Mouse (Mus musculus): ENCODE data around the gene Dnah12. TPM values are rescaled to one million over a fixed set of nuclear protein-coding genes. Genes with fewer than 3 reads are reported as not detected.
"Not testable (repeated sequence)": the region's sequence is repeated elsewhere in the genome, so short reads cannot be mapped to it uniquely, and the experiment has no call there.

Dnah12 gene
- polyA plus RNA-seq, 1 experiment from 2014 or later: 0.01 TPM

GRCm38 (mm10) chr14:26669292-26670073, 23.6 kb upstream of the Dnah12 start, which contains the start of gene Pde12:
Gene Pde12 (minus strand): TSS chr14:26669883.
- Histone ChIP-seq H3K27me3 (replicated peaks) (no peaks in the 10 kb centered on the region), H3K9me3 (no peaks in the 10 kb centered on the region), H3K36me3 (peaks cover 18% of the 10 kb centered on the region), H3K4me1 (peaks cover 26% of the 10 kb centered on the region), H3K27ac (replicated peaks) (peak within 1 kb of the TSS; percentile 88), H3K9ac (peak within 1 kb of the TSS; percentile 93), H3K4me2 (peak within 1 kb of the TSS; percentile 99), H3K4me3 (peak within 1 kb of the TSS; percentile 98)
- peak; percentile 82 for ATAC-seq (ENCODE audit: extremely low read depth, insufficient number of reproducible peaks, low FRiP score, low TSS enrichment)
- under 1% methylated on average over 70 of the region's 70 CpGs for WGBS

DNA sequence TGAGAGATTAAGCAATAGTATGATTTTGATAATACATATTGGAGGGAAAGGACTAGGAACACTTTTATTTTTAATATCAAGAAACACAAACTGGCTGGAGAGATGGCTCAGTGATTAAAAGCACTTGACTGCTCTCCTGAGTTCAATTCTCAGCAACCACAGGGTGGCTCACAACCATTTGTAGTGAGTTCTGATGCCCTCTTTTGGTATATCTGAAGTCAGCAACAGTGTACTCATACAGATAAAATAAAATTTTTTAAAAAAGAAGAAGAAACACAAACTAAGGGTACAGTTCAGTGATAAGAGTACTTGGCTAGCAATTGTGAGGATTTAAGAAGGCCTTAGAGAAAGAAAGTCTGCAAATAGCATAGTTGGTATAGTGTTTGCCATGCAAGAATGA, 22.1 kb upstream of the Dnah12 start:
- Histone ChIP-seq H3K27me3 (replicated peaks) (no peaks in the 10 kb centered on the region), H3K4me2 (peak overlapping the region; percentile 99; the same call in 1 of the 2 replicates), H3K4me3 (peak overlapping the region; percentile 98; the same call in 1 of the 2 replicates), H3K4me1 (peaks cover 26% of the 10 kb centered on the region), H3K9me3 (no peaks in the 10 kb centered on the region), H3K9ac (no peak overlapping the region), H3K27ac (replicated peaks) (no peak overlapping the region), H3K36me3 (peaks cover 6% of the 10 kb centered on the region)
- ATAC-seq (ENCODE audit: extremely low read depth, insufficient number of reproducible peaks, low FRiP score, low TSS enrichment): no peak

- peaks cover 19% of the 10 kb centered on the region for H3K4me1 ChIP-seq
- 47% methylated on average over 17 of the region's 17 CpGs for WGBS
These were observed 21.0 kb upstream of the Dnah12 start for GRCm38 (mm10) chr14:26671870-26672615.

DNA sequence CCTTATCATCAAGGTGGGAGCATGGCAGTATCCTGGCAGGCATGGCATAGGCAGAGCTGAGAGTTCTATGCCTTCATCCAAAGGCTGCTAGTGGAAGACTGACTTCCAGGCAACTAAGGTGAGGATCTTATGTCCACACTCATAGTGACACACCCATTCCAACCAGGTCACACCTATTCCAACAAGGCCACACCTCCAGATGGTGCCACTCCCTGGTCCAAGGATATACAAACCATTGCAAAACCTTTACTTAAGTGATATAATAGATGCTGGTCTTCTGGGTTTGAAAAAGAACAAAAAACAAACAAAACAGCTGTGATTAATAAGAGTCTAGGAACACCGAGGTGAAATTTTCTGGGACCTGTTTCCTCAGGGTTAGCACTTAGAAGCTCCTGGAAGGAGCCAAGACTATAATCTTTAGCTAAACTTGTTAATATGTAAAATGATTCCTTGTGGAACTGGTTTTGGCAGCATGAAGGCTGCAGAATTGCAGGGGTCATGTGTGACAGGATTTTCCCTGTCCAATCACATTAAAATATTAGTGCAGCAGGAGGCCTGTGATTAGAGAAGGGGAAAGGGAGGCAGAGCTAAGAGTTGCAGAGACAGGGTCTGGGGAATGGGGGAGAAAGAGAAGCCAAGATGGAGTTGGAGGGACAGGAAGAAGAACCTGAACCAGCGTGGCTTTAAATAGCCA, 18.5 kb upstream of the Dnah12 start:
- not testable (repeated sequence) for H3K9me3 ChIP-seq, H3K4me3 ChIP-seq
- 80% methylated on average over 2 of the region's 2 CpGs for WGBS

More at GRCm38 (mm10) chr14:26671870-26672615, 21.0 kb upstream of the Dnah12 start:
- H3K36me3 ChIP-seq; H3K4me3 ChIP-seq; H3K27ac ChIP-seq (replicated peaks); H3K27me3 ChIP-seq (replicated peaks); H3K9me3 ChIP-seq; ATAC-seq (ENCODE audit: extremely low read depth, insufficient number of reproducible peaks, low FRiP score, low TSS enrichment): not testable (repeated sequence)
- H3K4me2 ChIP-seq: peak overlapping the region; percentile 24; the same call in 1 of the 2 replicates
- peak overlapping the region; percentile 37; the same call in 1 of the 2 replicates for H3K9ac ChIP-seq

DNA sequence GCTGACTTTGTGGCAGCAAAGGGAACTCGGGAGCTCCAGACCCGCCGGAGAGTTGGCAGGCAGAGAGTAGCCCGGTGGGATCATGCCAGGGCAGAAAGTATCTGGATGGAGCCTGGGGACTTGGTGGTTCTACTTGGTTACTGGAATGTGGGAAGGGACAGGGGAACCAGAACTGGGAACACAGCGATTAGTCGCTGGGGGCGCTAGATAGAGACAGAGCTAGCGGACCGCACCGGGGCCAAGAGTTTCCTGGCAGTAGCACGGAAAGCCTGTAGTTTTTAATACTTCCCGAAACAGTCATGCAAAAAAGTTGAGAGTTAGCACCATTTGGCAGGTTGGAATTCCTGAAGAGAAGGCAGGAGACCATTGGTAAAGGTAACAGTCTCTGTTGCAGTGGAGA, 17.7 kb upstream of the Dnah12 start:
- no peaks in the 10 kb centered on the region for H3K9me3 ChIP-seq
- peak overlapping the region; percentile 16; the same call in 1 of the 2 replicates for H3K4me3 ChIP-seq
- H3K9ac ChIP-seq: no peak overlapping the region
- no peaks in the 10 kb centered on the region for H3K27me3 ChIP-seq (replicated peaks)
- ATAC-seq (ENCODE audit: extremely low read depth, insufficient number of reproducible peaks, low FRiP score, low TSS enrichment): no peak
- H3K4me2 ChIP-seq: peak overlapping the region; percentile 59
- H3K4me1 ChIP-seq: peaks cover 4% of the 10 kb centered on the region
- no peaks in the 10 kb centered on the region for H3K36me3 ChIP-seq
- whole genome bisulfite sequencing: 16% methylated on average over 12 of the region's 12 CpGs
- no peak overlapping the region for H3K27ac ChIP-seq (replicated peaks)

More for the DNA sequence above, 18.5 kb upstream of the Dnah12 start:
- not testable (repeated sequence) for H3K36me3 ChIP-seq; H3K27me3 ChIP-seq (replicated peaks); H3K9ac ChIP-seq; H3K4me2 ChIP-seq; H3K4me1 ChIP-seq; ATAC-seq (ENCODE audit: extremely low read depth, insufficient number of reproducible peaks, low FRiP score, low TSS enrichment); H3K27ac ChIP-seq (replicated peaks)

DNA sequence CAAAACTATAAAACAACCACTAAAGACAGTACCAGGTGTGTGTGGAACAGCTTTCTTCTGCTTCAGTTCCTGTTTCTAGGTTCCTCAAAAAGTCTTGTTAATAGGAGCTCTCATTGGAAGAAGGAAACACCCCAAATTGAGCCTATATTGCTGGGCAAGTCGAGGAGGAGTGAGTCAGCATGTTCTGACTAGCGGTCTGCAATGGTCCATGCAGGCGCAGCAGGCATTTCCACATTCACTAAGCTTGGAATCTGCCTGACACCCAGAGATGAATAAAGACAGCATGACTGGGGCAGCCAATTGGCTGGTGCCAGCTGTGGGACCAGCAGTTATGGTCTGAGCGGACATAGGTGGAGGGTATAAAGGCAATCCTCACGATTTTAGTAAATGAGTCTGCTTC, 17.3 kb upstream of the Dnah12 start:
- Histone ChIP-seq H3K27ac (replicated peaks) (no peak overlapping the region), H3K4me1 (no peaks in the 10 kb centered on the region), H3K9ac (no peak overlapping the region), H3K27me3 (replicated peaks) (no peaks in the 10 kb centered on the region), H3K36me3 (no peaks in the 10 kb centered on the region), H3K4me3 (peak overlapping the region; percentile 16; the same call in 1 of the 2 replicates), H3K4me2 (peak overlapping the region; percentile 59), H3K9me3 (no peaks in the 10 kb centered on the region)
- 70% methylated on average over 5 of the region's 5 CpGs for WGBS
- ATAC-seq (ENCODE audit: extremely low read depth, insufficient number of reproducible peaks, low FRiP score, low TSS enrichment): no peak

DNA sequence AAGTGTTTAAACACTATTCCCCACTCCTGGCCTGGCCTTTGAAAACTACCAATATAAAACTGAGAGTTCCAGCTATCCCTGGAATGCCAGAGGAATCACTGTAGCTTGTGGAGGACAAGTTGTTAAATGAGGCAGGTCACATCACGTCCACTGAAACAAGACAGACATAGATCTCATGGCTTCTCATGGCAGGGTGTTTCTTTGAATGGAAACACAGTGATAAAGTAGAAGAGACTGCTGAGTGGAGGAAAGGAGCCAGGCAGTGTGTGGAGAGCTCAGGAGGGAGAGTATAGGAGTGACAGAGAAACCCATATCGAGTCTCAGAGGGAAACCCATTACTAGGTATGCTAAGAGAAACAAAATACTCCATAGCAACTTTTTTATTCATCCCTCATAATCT, 2.3 kb upstream of the Dnah12 start:
- Histone ChIP-seq H3K36me3 (no peaks in the 10 kb centered on the region), H3K9me3 (no peaks in the 10 kb centered on the region), H3K4me3 (no peak overlapping the region), H3K9ac (no peak overlapping the region), H3K27me3 (replicated peaks) (no peaks in the 10 kb centered on the region), H3K4me2 (peak overlapping the region; percentile 26), H3K4me1 (peaks cover 13% of the 10 kb centered on the region), H3K27ac (replicated peaks) (peak overlapping the region; percentile 76)
- no peak for ATAC-seq (ENCODE audit: extremely low read depth, insufficient number of reproducible peaks, low FRiP score, low TSS enrichment)
- 24% methylated on average over 2 of the region's 2 CpGs for WGBS

- H3K36me3 ChIP-seq: no peaks in the 10 kb centered on the region
- no peak overlapping the region for H3K9ac ChIP-seq
- no peaks in the 10 kb centered on the region for H3K27me3 ChIP-seq (replicated peaks)
- H3K4me3 ChIP-seq: no peak overlapping the region
- WGBS: 43% methylated on average over 2 of the region's 2 CpGs
- peak overlapping the region; percentile 76 for H3K27ac ChIP-seq (replicated peaks)
- peaks cover 13% of the 10 kb centered on the region for H3K4me1 ChIP-seq
- no peak overlapping the region for H3K4me2 ChIP-seq
- ATAC-seq (ENCODE audit: extremely low read depth, insufficient number of reproducible peaks, low FRiP score, low TSS enrichment): no peak
- H3K9me3 ChIP-seq: no peaks in the 10 kb centered on the region
These were observed 1.7 kb upstream of the Dnah12 start for GRCm38 (mm10) chr14:26691363-26691762.

DNA sequence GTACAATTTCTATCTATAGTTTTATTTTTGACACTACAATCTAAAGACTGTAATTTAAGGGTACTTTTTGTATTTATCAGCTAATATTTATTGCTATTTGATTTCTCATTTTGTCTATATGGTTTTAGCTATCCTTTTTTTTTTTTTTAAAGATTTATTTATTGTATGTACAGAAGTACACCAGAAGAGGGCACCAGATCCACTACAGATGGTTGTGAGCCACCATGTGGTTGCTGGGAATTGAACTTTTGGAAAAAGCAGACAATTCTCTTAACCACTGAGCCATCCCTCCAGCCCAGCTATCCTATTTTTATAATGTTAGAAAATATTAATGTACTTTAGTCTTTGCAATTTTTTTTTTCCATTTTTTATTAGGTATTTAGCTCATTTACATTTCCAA, 4.8 kb downstream of the Dnah12 start:
- H3K4me2 ChIP-seq: no peak overlapping the region
- H3K36me3 ChIP-seq: no peaks in the 10 kb centered on the region
- no peaks in the 10 kb centered on the region for H3K4me1 ChIP-seq
- ATAC-seq (ENCODE audit: extremely low read depth, insufficient number of reproducible peaks, low FRiP score, low TSS enrichment): no peak
- no peak overlapping the region for H3K4me3 ChIP-seq
- no peak overlapping the region for H3K9ac ChIP-seq
- H3K27me3 ChIP-seq (replicated peaks): no peaks in the 10 kb centered on the region
- H3K9me3 ChIP-seq: no peaks in the 10 kb centered on the region
- H3K27ac ChIP-seq (replicated peaks): no peak overlapping the region

DNA sequence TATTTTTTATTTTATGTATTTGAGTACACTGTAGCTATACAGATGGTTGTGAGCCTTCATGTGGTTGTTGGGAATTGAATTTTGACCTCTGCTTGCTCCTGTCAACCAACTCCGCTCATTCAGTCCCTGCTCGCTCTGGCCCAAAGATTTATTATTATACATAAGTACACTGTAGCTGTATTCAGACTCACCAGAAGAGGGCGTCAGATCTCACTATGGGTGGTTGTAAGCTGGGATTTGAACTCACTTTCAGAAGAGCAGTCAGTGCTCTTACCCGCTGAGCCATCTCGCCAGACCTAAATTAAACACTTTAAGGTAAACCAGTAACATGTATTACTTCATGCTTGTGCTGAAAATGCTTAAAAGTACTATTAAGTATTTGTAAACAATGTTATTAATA, 12.2 kb downstream of the Dnah12 start:
- WGBS: 78% methylated on average over 5 of the region's 5 CpGs
- H3K27me3 ChIP-seq (replicated peaks); ATAC-seq (ENCODE audit: extremely low read depth, insufficient number of reproducible peaks, low FRiP score, low TSS enrichment); H3K4me2 ChIP-seq; H3K27ac ChIP-seq (replicated peaks); H3K4me1 ChIP-seq; H3K4me3 ChIP-seq; H3K36me3 ChIP-seq; H3K9me3 ChIP-seq; H3K9ac ChIP-seq: not testable (repeated sequence)

DNA sequence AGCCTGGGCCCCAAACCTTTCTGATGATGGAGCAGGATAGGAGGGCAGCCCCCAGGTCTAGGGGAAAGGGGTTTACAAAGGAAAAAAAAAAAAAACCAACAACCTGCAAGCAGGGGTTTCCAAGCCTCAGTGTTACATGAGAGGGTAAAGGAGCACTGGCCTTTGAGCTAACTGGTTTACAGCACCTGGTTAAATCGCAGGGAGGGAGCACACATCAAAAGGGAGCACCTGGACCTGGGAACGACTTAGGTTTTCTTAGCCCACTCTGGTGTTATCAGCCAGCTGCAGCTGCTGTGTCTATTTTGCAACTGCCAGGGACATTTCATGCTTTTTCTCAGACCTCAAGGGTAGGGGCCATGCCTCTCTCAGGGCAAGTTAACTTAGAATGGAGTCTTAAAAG, 26.6 kb downstream of the Dnah12 start:
- H3K36me3 ChIP-seq; H3K4me1 ChIP-seq; H3K27ac ChIP-seq (replicated peaks); H3K9me3 ChIP-seq; ATAC-seq (ENCODE audit: extremely low read depth, insufficient number of reproducible peaks, low FRiP score, low TSS enrichment); H3K27me3 ChIP-seq (replicated peaks); H3K9ac ChIP-seq; H3K4me3 ChIP-seq; H3K4me2 ChIP-seq: not testable (repeated sequence)
- WGBS: 53% methylated on average over 2 of the region's 2 CpGs
